Mouse (Mus musculus): ENCODE measurements around the gene Cyp3a11.
"Not testable (repeated sequence)": the region's sequence is repeated elsewhere in the genome, so short reads cannot be mapped to it uniquely, and the experiment has no call there.

- TF ChIP-seq POLR2AphosphoS5 (IDR thresholded peaks at IDR 0.05; ENCODE audit: insufficient replicate concordance, low read depth, low read length); CTCF (IDR thresholded peaks at IDR 0.05; ENCODE audit: low read depth, low read length); GATA1 (IDR thresholded peaks at IDR 0.05; ENCODE audit: borderline replicate concordance, low read length); GATA2 (IDR thresholded peaks at IDR 0.05; ENCODE audit: borderline replicate concordance, low read depth, low read length): not testable (repeated sequence)
These were observed 74.0 kb downstream of the Cyp3a11 start, which contains the start of gene Cyp3a44 for GRCm38 (mm10) chr5:145805796-145806195.
